Mouse (Mus musculus) natural killer cell, adult 2 months (primary cell): Measurements from ENCODE around the gene Mbd5.

Source experiments
- DNase-seq, 2 experiments: peaks; one replicate each; pipeline ENCODE4 v3.0.0; 2022; ENCODE audit warnings: low spot score in 2 of 2

Gene Mbd5

DNA sequence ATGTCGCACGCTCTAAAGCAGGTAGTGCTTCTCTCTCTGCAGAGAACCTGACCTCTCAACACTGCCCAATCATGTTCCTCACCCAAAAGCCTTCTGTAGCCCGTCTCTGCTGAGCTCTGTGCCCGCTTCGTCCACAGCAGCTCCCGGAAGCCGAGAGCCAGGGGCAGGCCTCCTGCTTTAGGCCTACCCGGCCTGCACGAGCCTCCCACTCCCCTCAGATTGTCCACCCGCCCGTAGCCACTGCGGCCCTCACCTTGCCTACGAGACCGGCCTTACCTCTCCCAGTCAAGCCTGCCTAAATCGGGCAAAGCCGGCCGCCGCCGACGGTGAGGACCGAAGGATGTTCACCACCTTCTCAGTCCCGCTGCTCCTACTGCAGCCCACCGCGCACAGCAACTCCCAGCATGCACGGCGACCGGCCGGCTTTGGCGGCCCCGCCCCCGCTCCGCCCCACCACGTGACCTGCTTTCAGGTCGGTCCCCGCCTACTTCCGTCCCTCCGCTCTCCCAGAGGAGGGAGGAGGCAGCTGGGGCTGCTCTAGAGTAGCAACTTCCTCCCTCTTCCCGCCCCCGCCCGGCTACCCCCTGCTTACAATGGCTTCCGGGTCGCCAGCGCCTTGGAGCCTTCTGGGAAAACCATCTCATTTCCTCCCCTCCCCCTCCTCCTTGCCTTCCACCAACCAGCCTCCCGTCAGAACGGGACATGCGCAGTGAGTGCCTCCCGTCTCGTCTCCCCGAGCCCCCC lies at the start of gene Mbd5:
Gene Mbd5, plus strand, starts transcription at position 668 of the 744 bp plus-strand sequence.
- peak; percentile 99 for DNase-seq

DNA sequence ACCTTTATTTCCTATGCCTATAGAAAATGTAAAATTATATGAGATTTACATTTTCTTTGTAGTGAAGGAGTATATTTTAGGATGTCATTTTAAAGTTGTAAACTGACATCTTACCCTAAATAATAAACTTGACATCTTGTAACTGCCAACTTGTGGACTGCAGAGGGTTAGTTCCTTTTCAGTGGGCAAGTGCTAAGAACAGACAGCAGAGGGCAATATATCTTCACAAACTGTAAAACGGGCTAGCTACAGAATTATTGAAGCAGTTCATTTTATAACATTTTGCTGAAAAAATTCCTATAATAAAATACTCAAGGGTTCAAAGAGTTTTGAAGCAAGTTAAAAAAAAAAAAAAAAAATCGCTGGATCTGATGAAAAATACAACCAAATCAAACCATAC lies 40.4 kb upstream of the Mbd5 start:
- DNase-seq, result no peak

DNA sequence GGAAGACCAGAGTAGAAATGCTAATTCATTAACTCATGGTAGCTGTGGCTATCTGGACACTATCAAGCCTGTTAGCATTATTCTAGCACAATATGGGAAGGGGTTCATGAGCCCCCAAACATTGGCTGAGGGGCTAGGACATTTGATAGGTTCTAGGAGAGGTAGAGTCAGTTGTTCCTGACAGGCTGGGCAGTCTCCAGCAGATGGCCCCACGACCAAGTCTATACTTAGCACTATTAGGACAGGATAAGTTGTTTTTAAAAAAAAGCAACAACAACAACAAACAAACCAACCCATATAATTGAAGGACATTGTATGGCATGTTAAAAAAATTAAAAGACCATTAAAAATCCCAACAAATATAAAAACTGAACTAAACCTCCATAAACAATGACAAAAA lies 35.1 kb upstream of the Mbd5 start:
- no peak for DNase-seq

DNA sequence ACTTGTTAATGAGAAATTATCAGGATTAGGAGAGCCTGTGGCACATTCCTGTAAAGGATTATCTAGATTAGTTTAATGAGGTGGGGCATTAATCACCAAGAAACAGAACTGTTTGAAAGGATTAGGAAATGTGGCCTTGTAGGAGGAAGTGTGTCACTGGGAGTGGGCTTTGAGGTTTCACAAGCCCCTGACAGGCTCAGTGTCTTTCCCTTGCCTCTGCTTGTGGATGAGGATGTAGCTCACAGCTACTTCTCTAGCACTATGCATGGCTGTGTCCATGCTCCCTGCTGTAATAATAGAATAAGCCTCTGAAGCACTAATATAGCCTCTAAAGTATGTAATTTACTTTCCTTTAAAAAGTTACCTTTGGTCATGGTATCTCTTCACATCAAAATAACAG lies 33.5 kb upstream of the Mbd5 start:
- DNase-seq, result no peak

DNA sequence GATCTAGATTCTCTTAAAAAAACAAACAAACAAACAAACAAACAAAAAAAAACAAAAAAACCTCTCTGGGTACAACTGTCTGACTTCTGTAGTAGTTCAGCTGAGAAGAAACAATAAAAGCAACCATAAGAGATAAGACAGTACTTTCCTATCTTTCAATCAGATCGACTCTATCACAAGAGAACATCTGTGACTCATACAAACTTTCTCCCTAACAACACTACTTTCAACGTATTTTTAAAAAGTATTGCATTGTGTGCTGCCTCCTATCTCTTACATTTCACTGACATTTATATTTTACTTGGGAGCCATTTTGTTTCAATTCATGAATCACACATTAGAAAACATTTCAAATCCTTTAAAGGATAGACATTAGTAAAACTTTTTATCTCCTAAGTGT lies 14.2 kb upstream of the Mbd5 start:
- DNase-seq, result no peak

DNA sequence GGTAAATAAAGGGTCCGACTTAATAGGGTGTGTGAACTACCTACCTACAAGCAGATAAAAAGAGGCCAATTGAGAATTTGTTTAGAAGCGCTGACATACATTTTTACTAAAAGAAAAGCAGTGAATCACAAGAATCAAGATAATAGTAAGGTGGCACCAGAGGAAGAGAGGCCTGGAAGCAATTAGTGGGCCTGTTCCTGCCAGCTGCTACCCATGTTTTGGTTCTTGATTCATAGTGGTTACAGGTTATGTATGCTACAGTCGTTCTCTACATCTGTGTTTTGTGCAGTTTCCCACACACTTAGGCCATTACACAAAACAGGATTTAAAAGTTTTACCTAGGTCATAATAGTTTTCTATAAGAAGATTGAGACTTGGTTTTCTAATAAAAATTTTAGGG lies 1.5 kb upstream of the Mbd5 start:
- no peak for DNase-seq

DNA sequence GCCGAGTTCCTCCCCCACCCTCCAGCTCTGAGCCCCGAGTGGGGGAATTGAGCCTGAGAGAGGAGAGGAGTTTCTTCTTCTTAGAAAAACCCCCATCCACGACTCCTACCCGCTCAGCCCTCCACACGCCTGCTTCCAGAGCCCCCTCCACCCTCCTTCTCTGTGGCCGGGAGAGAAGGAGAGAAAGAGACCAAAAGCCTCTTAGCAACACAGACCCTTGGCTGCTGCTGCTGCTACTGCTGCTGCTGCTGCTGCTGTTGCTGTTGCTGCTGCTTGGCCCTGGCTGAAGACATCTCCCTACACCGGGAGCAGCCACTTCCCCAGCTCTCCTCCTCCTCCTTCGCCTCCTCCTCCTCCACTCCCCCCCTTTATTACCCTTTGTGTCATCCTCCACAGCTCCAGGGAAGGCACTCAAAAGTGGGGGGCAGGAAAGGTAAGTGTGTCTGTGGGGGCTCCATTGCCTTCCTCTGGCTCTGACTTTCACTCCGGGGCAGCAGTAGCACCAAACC lies 489 bp downstream of the Mbd5 start:
- peak in 1 of 2 experiments; percentile 14 for DNase-seq

DNA sequence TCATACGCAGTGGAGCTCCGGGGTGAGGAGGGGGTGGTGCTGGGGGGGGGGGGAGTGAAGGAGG lies 776 bp downstream of the Mbd5 start, which contains the start of gene Orc4:
Gene Orc4, minus strand, starts transcription at position 26 of the 64 bp plus-strand sequence.
- DNase-seq, result no peak

DNA sequence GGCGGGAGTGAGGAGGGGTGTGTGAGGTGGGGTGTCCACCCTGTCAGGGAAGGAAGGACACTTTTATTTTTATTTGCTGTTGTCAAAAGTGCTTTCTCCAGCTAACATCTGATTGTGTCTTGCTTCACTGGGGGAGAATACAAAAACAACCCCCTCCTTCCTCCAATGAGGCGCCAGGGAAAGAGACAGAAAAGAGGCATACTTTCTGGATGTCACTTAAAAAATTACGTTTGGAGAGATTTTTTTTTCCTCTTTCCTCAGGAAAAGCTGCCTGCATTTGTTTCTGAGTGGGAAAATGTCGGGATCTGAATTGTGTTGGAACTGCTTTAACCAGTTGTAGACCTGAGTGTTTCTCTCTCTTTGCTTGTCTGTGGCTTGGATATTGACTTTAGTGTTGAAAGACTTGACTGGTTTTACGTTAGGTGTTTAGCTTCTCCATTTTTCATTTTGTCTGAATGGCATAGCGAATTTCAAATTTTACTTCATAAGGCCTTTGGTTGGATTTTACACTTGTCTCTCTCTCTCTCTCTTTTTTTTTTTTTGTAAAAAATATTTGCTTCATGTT lies 1.1 kb downstream of the Mbd5 start:
- DNase-seq, result no peak

DNA sequence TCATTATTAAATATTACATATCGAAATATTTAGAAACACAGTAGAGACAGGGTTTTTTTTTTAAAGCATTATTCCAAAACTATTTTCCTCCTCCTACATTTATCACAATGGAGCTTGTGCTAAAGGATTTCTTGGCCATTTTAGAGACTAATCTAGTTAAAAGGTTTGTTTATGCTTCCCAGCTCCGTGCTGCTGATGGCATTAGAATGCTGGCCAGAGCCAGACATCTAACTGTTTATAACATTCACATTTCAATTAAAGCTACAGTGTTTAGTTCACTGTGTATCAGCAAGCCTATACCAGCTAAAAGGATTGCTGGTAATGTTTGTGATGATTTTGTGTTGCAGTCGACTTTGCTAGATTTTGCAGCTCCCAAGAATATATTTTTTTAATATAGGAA lies 7.3 kb downstream of the Mbd5 start:
- DNase-seq, result no peak

DNA sequence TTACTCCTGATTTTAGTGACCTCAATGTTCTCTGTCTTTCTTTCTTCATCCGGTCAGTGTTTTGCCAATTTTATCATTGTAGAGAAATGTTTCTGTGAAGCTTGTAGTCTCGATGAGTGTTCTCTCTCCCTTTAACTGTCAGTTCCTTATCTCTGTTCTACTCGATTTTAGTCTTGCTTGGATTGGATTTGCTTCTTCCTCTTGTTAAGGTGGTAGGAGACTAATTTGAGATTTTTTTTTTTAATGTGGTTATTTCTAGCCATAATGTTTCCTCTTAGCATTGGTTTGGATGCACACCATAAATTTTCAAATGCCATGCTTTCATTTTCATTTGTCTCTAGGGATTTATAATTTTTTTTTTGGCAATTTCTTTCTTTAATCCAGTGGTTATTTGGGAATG lies 29.6 kb downstream of the Mbd5 start:
- no peak for DNase-seq

DNA sequence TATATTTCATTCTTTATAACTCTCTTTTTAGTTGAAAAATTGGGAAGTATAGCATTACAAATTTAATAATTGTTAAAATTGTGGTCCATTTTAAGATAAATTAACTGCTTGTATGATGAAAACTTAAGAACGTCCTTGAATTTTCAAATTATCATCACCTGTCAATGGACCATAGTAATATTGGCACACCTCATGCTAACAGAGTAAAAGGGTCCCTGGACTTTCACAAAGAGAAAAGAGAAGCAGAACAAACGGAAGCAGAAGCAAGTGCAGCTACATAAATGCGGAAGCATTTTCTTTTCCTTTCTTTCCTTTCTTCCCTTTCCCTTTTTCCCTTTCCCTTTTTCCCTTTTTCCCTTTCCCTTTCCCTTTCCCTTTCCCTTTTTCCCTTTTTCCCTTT lies 41.0 kb downstream of the Mbd5 start:
- DNase-seq, result no peak

DNA sequence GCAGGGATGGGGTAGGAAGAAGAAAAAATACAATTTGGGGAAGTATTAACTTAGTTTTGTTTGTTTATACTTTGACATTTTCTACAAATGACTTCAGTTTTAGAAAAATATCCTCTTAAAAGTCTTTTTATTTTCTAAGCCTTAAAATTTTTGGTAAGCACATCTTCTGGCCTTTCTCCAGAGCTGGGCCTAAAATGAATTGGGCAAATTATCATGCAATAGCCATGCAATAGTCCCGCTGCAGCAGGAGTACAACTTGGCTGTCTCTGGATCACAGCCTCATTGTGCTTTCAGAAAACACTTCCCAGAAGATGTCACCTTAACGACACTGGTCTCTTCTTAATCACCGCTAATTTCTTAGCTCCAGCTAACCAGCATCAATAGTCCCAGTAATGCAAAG lies 91.2 kb downstream of the Mbd5 start:
- DNase-seq, result no peak

DNA sequence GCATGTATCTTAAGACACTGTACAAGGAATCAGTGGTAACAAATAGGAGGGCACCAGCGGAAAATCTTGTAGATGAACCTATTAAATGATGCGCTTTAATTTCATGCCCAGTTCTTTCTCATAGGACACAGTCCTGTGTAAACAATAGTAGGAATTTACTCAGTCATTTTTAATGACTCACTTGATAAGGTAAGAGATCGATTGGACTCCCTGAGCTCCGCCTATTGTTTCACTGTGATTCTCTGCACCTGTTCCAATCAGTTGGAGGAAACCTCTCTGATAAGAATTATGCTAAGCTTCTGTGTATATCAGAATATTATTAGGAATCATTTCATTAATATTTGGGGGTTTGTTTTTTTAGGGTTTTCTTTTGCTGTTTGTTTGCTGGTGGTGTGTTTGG lies 100.7 kb downstream of the Mbd5 start:
- no peak for DNase-seq

DNA sequence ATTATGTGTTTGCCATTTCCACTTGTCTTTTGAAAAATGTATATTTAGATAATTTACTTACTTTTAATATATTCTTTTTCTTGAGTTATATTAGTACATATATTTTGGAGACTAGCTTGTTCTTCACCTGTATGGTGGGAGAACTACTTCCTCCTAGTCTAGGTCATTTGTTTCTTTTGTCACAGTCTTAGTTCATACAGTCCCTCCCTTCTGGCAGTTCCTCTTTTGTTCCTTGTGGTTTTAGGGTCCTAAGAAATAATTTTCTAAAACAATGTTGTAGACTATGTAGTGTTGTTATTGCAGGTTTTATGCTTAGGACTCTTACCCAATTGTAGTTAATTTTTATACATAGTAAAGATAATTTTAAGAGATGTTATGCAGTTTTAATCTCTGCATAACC lies 118.6 kb downstream of the Mbd5 start:
- DNase-seq, result no peak

DNA sequence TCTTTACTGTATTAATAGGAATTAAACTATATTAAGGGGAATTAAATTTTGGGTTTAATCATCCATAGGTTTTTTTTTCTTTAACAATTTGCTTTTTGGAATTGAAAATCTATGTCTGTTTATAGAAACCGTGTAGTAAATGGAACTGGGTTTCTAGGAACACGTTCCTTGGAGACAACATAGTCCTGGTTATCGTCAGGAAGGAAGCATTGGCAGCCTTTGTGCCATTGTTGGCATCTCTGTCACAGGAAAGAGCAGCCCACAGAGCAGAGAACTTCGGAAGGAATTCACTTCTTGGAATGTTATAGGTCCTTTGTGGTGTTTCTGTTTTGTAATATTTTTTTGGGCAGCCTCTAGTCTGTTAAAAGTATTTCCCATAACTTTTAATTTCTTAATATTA lies 135.7 kb downstream of the Mbd5 start:
- no peak for DNase-seq

DNA sequence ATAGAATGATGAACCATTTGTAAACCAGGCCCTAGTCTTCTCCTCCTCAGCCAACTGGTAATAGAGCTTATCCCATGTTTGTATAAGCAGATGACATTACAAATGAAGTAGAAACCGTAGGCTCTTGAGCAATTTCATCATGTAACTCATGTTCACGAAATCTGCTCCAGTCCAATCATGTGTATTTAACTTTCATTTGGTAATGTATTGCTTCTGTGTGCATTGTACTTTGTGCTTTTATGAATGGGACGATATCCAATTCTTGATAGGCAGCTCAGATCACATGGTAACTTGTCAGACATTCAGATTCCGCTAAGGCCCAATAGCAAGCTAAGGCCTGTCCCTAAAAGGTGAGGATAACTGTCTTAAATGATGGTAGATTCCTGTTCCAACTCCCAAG lies 141.5 kb downstream of the Mbd5 start:
- no peak for DNase-seq

DNA sequence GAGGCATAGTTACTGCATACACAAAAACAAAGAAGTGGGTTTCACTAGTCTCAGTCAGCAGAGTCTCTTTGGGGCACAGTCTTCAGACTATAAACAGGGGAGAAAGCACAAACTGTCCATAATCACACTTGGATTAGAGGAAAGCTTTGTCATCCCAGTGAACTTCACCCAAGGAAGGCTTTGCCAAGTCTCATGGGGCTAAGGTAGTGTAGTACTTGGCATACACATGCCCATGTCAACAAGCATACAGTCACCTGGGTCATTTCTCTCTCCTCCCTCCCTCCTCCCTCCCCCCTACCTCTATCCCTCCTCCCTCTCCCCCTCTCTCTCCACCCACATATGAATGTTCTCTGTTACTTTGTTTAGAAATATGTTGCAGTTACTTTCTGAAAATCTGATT lies 147.5 kb downstream of the Mbd5 start:
- DNase-seq, result no peak

DNA sequence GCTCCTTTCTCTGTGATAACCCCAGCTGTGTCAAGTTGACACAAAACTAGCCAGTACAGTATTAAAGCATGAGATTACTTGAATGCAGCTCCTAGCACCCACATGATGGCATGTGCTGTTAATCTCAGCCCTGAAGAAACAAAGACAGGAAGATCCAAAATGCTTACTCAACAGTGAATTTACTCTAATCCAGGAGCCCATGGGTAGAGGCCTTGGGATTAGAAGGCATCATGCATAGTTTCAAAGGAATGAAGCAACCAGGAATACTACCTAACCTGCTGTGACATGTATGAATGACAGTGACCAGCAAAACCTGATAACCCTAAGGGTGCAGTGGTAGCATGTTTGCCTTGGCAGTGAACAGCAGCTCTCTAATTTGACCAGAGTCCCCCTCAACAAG lies 159.6 kb downstream of the Mbd5 start:
- no peak for DNase-seq

DNA sequence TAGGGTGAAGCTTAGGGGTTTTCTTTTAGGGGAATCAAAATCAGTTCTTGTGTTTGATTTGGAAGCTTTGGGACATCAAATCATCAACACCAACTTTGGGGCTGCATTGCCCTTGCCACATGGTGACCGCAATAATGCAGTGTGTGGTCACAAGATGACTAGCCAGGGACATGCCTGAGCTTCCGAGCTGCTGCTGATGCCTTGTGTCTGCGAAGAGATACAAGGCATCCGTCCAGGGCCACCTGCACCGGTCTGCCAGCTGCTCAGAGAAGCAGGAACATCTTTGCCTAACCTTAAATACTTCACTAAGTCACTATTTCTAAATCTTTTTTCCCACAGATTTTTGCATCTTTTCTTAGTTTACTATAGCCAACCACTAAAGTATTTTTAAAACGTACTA lies 170.6 kb downstream of the Mbd5 start:
- no peak for DNase-seq

DNA sequence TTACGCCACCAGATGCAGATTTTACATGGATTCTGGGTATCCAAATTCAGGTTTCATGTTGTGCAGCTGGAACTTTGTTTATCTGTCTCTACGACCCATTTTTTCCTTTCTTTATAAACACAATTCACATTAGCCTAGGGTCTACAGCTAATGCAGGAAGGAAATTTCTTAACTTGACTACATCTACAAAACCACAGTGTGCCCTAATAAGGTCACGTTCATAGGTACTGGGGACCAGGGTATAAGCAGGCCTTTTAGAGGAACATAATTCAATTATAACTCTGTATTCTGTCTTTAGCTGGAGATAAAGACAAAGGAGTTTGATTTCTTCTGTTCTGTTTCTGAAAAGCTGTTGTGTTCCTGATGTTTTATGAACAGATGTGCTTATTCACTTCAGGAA lies 172.3 kb downstream of the Mbd5 start:
- no peak for DNase-seq

DNA sequence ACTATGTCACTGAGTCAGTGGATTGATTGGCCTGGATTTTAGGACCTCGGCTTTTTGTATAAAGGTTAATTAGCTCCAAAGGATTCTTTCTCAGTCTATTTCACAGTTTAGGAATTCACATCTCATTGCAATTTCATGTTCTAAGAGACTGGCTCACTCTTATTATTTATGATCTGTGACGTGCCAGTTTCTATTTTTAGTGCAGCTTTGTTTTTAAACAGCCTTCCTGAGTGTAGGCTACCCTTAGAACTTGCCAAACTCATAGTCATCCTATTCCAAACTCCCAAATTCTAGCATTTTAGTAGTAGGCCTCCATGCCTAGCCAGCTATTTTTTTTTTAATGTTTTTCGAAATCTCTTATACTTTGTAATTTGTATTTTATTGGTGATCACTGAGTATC lies 192.9 kb downstream of the Mbd5 start:
- no peak for DNase-seq

DNA sequence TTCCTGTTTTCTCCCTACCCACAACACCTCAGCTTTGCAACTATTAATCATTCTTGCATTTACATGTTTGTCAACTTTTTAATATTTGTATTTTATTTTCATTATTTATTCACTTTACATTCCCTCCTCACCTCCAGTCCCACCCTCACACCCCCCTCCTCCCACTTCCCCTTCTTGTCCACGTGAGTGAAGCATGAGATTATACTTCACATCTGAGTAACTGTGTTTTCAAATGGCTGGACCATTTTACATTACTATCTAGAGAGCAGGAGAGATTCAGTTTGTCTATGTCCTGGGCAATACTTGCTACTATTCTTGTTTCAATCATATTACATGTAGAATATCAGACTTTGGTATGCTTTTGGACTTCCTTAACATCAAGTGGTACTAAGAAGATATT lies 204.3 kb downstream of the Mbd5 start:
- no peak for DNase-seq

DNA sequence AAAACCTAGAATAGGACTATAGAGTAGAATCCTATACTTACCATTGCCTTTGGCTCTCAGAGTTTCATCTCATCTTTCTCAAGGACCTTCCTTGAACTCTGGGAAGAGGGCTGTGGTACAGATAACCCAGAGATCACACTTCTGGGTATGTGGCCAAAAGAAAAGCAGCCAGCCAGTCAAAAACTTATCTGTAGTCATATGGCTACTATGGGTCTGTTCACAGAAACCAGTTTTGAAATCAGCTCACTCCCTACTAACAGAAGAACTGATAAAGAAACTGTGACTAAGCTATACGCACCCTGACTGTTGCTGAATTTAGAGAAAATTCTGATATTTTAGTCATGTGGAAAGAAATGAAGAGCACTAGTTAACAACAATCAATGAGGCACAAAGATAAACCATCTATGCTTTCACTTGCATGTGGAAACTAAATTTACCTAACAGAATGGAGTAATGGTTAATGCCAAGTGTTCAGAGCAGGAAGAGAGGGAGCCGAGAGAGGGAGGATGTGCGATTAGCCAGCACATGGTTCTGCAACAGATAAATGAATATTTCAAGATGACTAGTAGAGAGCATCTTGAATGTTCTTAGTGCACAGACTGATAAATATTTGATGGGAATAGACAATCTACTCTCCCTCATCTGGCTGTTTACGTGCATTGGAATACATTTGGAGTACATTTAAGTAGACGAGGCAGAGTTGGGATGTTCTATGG lies 211.1 kb downstream of the Mbd5 start:
- DNase-seq, result no peak
